Mouse (Mus musculus) brain, adult 2 months (tissue): ENCODE measurements at regions not wholly inside any gene's neighbourhood (a gene's known extent, or its start where the extent isn't known, plus 50 kb on each side); places are given as distances from the start of the nearest gene placed in this dataset.
A peak's percentile ranks its signal among the peaks of the same experiment; 100 is the strongest.

ENCODE experiments used
- DNase-seq: peaks from one replicate; pipeline ENCODE4 v3.0.0; 2011; ENCODE audit warnings: low read depth, low spot score

DNA sequence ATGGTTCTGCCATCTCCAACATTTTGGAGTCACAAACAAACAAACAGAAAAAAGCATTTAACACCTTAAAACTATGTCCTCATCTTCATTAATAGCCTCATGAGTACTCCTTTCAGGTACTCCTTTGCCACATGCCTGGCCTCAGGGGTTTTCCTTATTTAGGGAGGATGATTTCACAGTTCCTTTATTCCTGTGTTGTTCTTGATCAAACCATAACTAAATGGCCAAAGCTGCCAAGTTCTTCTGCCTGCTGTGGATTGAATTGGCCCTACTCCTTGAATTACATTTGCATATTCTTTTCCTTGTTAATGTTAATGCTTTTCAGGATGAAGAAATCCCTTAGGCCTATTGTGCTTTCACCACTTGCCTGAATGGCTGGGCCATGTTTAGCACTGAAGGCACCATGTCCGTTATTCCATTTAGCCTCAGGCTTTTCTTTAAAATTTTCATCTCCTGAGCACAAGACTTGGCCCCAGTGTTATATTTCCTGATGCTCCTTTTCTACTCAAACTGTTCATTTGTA, 1787.4 kb downstream of the Hace1 start:
- DNase-seq: peak; percentile 0

DNA sequence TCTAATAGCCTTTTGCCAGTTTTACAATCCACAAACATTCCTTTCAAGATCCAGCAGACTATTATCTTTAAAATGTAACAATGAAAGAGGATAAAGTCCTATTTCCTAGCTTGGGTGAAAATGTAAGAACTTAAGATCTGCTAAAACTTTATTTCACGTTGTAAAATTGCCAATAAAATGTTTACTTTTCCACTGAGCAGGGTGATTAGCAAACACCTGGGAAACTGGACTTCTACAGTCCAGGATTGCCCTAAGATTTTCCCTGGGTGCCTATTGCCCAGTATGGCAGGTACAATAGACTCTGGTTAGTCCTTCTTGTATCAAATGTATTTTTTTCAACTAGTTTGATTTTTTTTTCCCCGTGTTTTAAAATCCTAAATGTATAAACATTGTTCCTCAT, 1789.2 kb downstream of the Hace1 start:
- DNase-seq: no peak

DNA sequence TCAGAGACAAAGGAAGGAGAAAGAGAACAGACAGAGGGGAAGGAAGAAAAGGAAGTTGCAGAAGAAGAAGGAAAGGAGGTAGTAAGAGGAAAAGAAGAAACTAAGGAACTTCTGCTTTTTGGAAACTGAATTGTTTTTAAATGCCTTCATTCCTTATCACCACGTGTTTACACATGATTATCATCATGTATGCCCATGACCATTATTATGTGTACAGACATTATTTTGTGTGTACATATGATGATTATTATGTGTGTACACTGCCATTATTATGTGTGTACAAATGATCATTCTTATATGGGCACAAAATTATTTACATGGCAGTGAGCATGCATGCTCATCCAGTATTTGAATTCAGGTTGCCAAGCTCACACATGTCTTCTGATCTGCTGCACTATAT, 1825.9 kb downstream of the Hace1 start:
- DNase-seq: no peak

DNA sequence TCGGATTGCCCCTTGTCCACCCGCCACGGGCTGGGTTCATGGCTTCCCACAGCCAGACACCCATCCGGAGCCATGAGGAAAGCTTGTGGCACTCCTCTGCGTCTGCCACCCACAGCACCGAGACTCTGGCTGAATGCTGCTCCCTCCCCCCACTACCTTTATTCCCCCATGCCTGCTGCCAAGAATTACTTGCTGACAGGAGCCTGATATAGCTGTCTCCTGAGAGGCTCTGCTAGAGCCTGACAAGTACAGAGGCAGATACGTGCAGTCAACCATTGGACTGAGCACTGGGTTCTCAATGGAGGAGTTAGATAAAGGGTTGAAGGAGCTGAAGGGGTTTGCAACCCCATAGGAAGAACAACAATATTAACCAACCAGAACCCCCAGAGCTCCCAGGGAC, 1848.9 kb downstream of the Hace1 start:
- DNase-seq: no peak
